Mouse (Mus musculus): ENCODE data around the gene Gm44503.

GRCm38 (mm10) chr9:72972435-72972834 is 13.8 kb downstream of the Gm44503 start:
- TF ChIP-seq CTCF (IDR thresholded peaks at IDR 0.05; ENCODE audit: insufficient read depth, low read depth, low read length) (no peak), POLR2A (IDR thresholded peaks at IDR 0.05; ENCODE audit: insufficient read depth, low read depth, low read length) (no peak)

All from olfactory bulb, adult 2 months (tissue).